Comparison of ENCODE assay signal across 8 mouse cellular contexts in the genomic region with DNA sequence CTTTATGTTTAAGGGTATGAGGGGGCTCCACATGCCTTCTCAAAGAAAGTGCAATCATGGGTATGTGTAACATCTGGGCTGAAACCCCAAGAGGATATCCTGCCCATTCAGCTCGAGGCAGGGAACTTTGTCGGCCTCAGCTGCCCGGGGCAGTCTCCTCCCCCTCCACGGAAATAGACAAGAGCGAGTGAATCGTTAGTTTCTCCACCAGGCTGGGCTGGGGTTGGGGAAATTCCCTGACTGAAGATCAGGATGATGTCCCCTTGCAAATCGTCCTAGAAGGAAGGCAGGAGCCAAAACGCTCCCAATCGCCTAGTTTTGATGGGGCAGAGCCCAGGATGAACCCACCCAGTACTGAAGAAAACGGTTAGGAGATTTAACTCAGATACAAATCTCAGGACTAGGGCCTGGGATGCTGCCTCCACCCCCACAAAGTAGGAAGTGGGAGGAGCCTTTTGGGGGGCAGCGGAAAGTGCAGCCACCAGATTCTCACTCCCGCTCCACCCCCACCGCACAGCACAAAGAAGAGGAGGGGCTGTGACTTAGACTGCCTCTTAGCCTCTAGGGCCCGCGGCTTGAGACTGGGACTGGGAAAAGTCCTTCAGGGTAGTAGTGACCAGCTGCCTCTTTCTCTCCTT. TPM values are rescaled to one million over a fixed set of nuclear protein-coding genes. Genes with fewer than 3 reads are reported as not detected.
DNase-seq lines count a peak whose midpoint lies in the region; ATAC-seq and TF ChIP-seq lines count a peak whose summit lies in the region.

No protein-coding gene starts in this region.

- H3K4me2 ChIP-seq in lung, postnatal 0 days (replicated peaks; ENCODE audit: low read depth, low read length), result peak overlapping the region; percentile 3

- no peak overlapping the region for H3K4me3 ChIP-seq in kidney, adult 2 months (ENCODE audit: insufficient read depth, low read depth, low read length)
- H3K4me3 ChIP-seq in lung, postnatal 0 days (ENCODE audit: low read depth, low read length), result no peak overlapping the region; the same call in 1 of the 2 replicates

- peaks cover 15% of the 10 kb centered on the region for H3K4me1 ChIP-seq in kidney, adult 2 months (ENCODE audit: control insufficient read depth, insufficient read depth, low read length)
- H3K4me1 ChIP-seq in lung, postnatal 0 days (ENCODE audit: insufficient read depth, low read depth, low read length), result peaks cover 31% of the 10 kb centered on the region

- TF ChIP-seq CTCF in kidney, adult 2 months (conservative IDR thresholded peaks at IDR 0.05; ENCODE audit: insufficient read depth, insufficient read length, low read depth, low read length), result no peak
- no peak for TF ChIP-seq CTCF in lung, postnatal 0 days (IDR thresholded peaks at IDR 0.05)

- H3K27me3 ChIP-seq in kidney, adult 2 months (replicated peaks; ENCODE audit: control insufficient read depth, insufficient read depth, low read length), result no peaks in the 10 kb centered on the region
- H3K27me3 ChIP-seq in lung, postnatal 0 days (replicated peaks; ENCODE audit: insufficient read depth, low read length), result no peaks in the 10 kb centered on the region

- WGBS in kidney, adult 2 months, result 23% methylated on average over 15 of the region's 15 CpGs
- under 1% methylated on average over 15 of the region's 15 CpGs for WGBS in lung, postnatal 0 days

- DNase-seq in ovary, adult 18-20 months (ENCODE audit: low spot score), result peak; percentile 66
- no peak for DNase-seq in ovary, postnatal 14 days (ENCODE audit: low spot score)
- DNase-seq in embryo, embryonic 10.5 days (ENCODE audit: low spot score), result peak; percentile 91
- DNase-seq in heart, adult 8-10 months (ENCODE audit: low spot score), result peak; percentile 93
- peak; percentile 90 for DNase-seq in kidney, adult 2 months
- peak; percentile 91 for DNase-seq in lung, postnatal 0 days (ENCODE audit: low spot score)
- peak; percentile 56 for DNase-seq in retina, postnatal 1 day
- no peak for DNase-seq in right cerebral cortex, postnatal 4 days

- no peak overlapping the region for H3K9ac ChIP-seq in lung, postnatal 0 days (replicated peaks; ENCODE audit: low read depth)

- peak; percentile 40 for TF ChIP-seq EP300 in lung, postnatal 0 days (IDR thresholded peaks at IDR 0.05)

- peak; percentile 40 for ATAC-seq in lung, postnatal 0 days

- no peaks in the 10 kb centered on the region for H3K9me3 ChIP-seq in lung, postnatal 0 days (ENCODE audit: low read length)

- peak overlapping the region; percentile 85 for H3K27ac ChIP-seq in kidney, adult 2 months (ENCODE audit: insufficient read depth, low read depth, low read length)
- peak overlapping the region; percentile 81 for H3K27ac ChIP-seq in lung, postnatal 0 days (ENCODE audit: low read length)

- peak; percentile 16 for TF ChIP-seq POLR2A in kidney, adult 2 months (IDR thresholded peaks at IDR 0.05; ENCODE audit: low read depth, low read length)

- H3K36me3 ChIP-seq in kidney, adult 2 months (ENCODE audit: control insufficient read depth, insufficient read depth, low read length), result no peaks in the 10 kb centered on the region
- H3K36me3 ChIP-seq in lung, postnatal 0 days (ENCODE audit: insufficient read depth, low read length), result no peaks in the 10 kb centered on the region

RNA-seq across cellular contexts. Expression of gene Trappc3, which starts 2.5 kb away (rescaled TPM):
- total RNA-seq in heart, adult 8-10 months (2022), result 10 to 100 TPM; 45.4 to 56.5 (median 51.6) TPM
- polyA plus RNA-seq in kidney, adult 2 months (2012; rRNA removed), result 57.7 and 75.5 TPM in 2 replicates
- 95.9 and 97.9 TPM in 2 replicates for polyA plus RNA-seq in lung, postnatal 0 days (2015; fragmentation: Nextera tagmentation; extraction: Ambion mirVana)

RNA-seq across cellular contexts. Expression of gene Map7d1, which starts 3.5 kb away (rescaled TPM):
- total RNA-seq in heart, adult 8-10 months (2022), result 100 to 1,000 TPM; 266 to 279 (median 267) TPM
- 28.3 and 30.3 TPM in 2 replicates for polyA plus RNA-seq in kidney, adult 2 months (2012; rRNA removed)
- polyA plus RNA-seq in lung, postnatal 0 days (2015; fragmentation: Nextera tagmentation; extraction: Ambion mirVana), result 27.2 and 33.3 TPM in 2 replicates

RNA-seq across cellular contexts. Expression of gene Col8a2, which starts 27.0 kb away (rescaled TPM):
- under 1 TPM; 0.35 to 0.91 (median 0.46) TPM for total RNA-seq in heart, adult 8-10 months (2022)
- polyA plus RNA-seq in kidney, adult 2 months (2012; rRNA removed), result 0.27 and 0.31 TPM in 2 replicates
- 1.4 and 1.9 TPM in 2 replicates for polyA plus RNA-seq in lung, postnatal 0 days (2015; fragmentation: Nextera tagmentation; extraction: Ambion mirVana)

RNA-seq across cellular contexts. Expression of gene Thrap3, which starts 57.1 kb away (rescaled TPM):
- total RNA-seq in heart, adult 8-10 months (2022), result 100 to 1,000 TPM; 112 to 128 (median 121) TPM
- 40.4 and 51.0 TPM in 2 replicates for polyA plus RNA-seq in kidney, adult 2 months (2012; rRNA removed)
- 98.6 and 112 TPM in 2 replicates for polyA plus RNA-seq in lung, postnatal 0 days (2015; fragmentation: Nextera tagmentation; extraction: Ambion mirVana)

Comparison
In these comparisons a context has a peak if more than half of its experiments do, and no peak if none do; other contexts are left out.
1. DNase-seq: peak in ovary, adult 18-20 months (single experiment), embryo, embryonic 10.5 days (single experiment), heart, adult 8-10 months (single experiment), kidney, adult 2 months (single experiment), lung, postnatal 0 days (single experiment) and retina, postnatal 1 day (single experiment); none in ovary, postnatal 14 days (single experiment) and right cerebral cortex, postnatal 4 days (single experiment).